Mouse (Mus musculus) gonadal fat pad, adult 2 months (tissue): ENCODE results near the gene 3830406C13Rik. TPM values are rescaled to one million over a fixed set of nuclear protein-coding genes. Genes with fewer than 3 reads are reported as not detected.

Experiments used
- DNase-seq: peaks from one replicate; pipeline ENCODE4 v3.0.0-alpha.2; 2012; ENCODE audit warnings: low read depth
- polyA plus RNA-seq: library from polyadenylated mRNA; depleted of rRNA; stranded (reverse); fragments of >200 nt; gene quantifications from 2 replicates; pipeline ENCODE4 v1.2.3, GENCODE M21; 2012; rRNA removed

The 3830406C13Rik gene
- polyA plus RNA-seq, 1 experiment, result 9.9 TPM

- no peak for DNase-seq
These were observed 58.6 kb downstream of the 3830406C13Rik start for GRCm38 (mm10) chr14:12342458-12343131.

GRCm38 (mm10) chr14:12343451-12343941 lies 59.5 kb downstream of the 3830406C13Rik start:
- no peak for DNase-seq

- no peak for DNase-seq
These were observed 60.2 kb downstream of the 3830406C13Rik start for GRCm38 (mm10) chr14:12344061-12344745.

- no peak for DNase-seq
These were observed 60.8 kb downstream of the 3830406C13Rik start for GRCm38 (mm10) chr14:12344746-12345240.

GRCm38 (mm10) chr14:12345241-12345921 lies 61.4 kb downstream of the 3830406C13Rik start:
- DNase-seq, result no peak

- no peak for DNase-seq
These were observed 62.3 kb downstream of the 3830406C13Rik start for GRCm38 (mm10) chr14:12346011-12346864.

- no peak for DNase-seq
These were observed 63.1 kb downstream of the 3830406C13Rik start for GRCm38 (mm10) chr14:12346865-12347600.

- DNase-seq, result no peak
These were observed 64.1 kb downstream of the 3830406C13Rik start, which contains the start of gene Fezf2 for GRCm38 (mm10) chr14:12348089-12348488. Gene Fezf2 (minus strand): TSS chr14:12348189.

GRCm38 (mm10) chr14:12349334-12350090 lies 65.5 kb downstream of the 3830406C13Rik start:
- no peak for DNase-seq

GRCm38 (mm10) chr14:12350271-12350916 lies 66.4 kb downstream of the 3830406C13Rik start:
- DNase-seq, result no peak

Other genes with a start within 250 kb of the 3830406C13Rik start
- gene Gm49355, start 197 bp upstream of the 3830406C13Rik start, polyA plus RNA-seq, result 0.03 and 0.11 TPM in 2 replicates
- gene Fezf2, start 64.0 kb downstream of the 3830406C13Rik start, polyA plus RNA-seq, result not detected in 2 replicates